Comparison of ENCODE assay signal across 17 mouse cellular contexts in genomic region chr14:37490711-37491110, GRCm38 (mm10).
"Had no signal": no experiment of that assay in that cellular context is flagged by ENCODE, and none has a peak within 500 bp of the region (broad histone marks: within the 10 kb centered on the region; RNA-seq: fewer than 3 reads in every experiment).

No protein-coding gene starts in this region.

- H3K4me3 ChIP-seq: kidney, embryonic 15.5 days; left cerebral cortex, adult 2 months; limb, embryonic 12.5 days; liver, embryonic 13.5 days; lung, embryonic 15.5 days; megakaryocyte, embryonic 14.5 days; neural tube, embryonic 15.5 days had no signal

- H3K27ac ChIP-seq: kidney, embryonic 15.5 days; left cerebral cortex, adult 2 months; limb, embryonic 12.5 days; liver, embryonic 13.5 days; lung, embryonic 15.5 days; macrophage; neural tube, embryonic 15.5 days had no signal

- H3K4me2 ChIP-seq: kidney, embryonic 15.5 days; limb, embryonic 12.5 days; liver, embryonic 13.5 days; lung, embryonic 15.5 days; neural tube, embryonic 15.5 days had no signal

- H3K9me3 ChIP-seq: kidney, embryonic 15.5 days; limb, embryonic 12.5 days; liver, embryonic 13.5 days; lung, embryonic 15.5 days; neural tube, embryonic 15.5 days had no signal

- H3K9ac ChIP-seq: kidney, embryonic 15.5 days; limb, embryonic 12.5 days; liver, embryonic 13.5 days; liver, postnatal 0 days; lung, embryonic 15.5 days; neural tube, embryonic 15.5 days had no signal

- ATAC-seq: intestine, postnatal 0 days; liver, postnatal 0 days; midbrain, embryonic 16.5 days had no signal

- H3K4me1 ChIP-seq: kidney, embryonic 15.5 days; limb, embryonic 12.5 days; liver, embryonic 13.5 days; lung, embryonic 15.5 days; megakaryocyte, embryonic 14.5 days; neural tube, embryonic 15.5 days had no signal

- H3K27me3 ChIP-seq: kidney, embryonic 15.5 days; limb, embryonic 12.5 days; liver, embryonic 13.5 days; lung, embryonic 15.5 days; megakaryocyte, embryonic 14.5 days; neural tube, embryonic 15.5 days had no signal

- H3K36me3 ChIP-seq: kidney, embryonic 15.5 days; limb, embryonic 12.5 days; liver, embryonic 13.5 days; lung, embryonic 15.5 days; neural tube, embryonic 15.5 days had no signal

- DNase-seq: kidney, postnatal 14 days; liver; liver, embryonic 13.5 days; liver, postnatal 0 days; lung, postnatal 14 days; right cerebral cortex, adult 18-20 months; thymus, adult 18-20 months; thymus, postnatal 14 days had no signal
